13 mouse cellular contexts compared by ENCODE assay signal in the genomic region with DNA sequence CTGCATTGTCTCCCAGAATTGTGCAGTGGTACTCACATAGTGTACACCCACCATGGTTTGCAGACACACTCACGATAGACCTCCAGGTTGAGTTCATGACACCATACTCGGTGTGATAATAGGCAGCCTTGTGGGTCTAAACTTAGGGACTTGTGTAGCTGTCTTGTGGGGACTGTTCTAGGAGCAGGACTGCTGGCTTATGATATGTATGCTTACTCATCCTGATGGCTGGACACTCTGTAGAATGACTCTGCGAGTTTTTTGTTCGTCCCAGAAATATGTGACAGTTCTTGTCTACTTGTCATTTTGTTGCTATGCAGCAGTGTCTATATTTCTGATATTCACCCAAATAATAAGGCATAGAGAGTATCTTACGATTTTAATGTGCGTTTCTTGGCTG. TPM values are rescaled to one million over a fixed set of nuclear protein-coding genes. Genes with fewer than 3 reads are reported as not detected.
"Had no signal": no experiment of that assay in that cellular context is flagged by ENCODE, and none has a peak within 500 bp of the region (broad histone marks: within the 10 kb centered on the region; RNA-seq: fewer than 3 reads in every experiment).

No protein-coding gene starts in this region.

- DNase-seq: kidney, adult 18-20 months; kidney, postnatal 25 days; lung, postnatal 14 days; right cerebral cortex, postnatal 14 days; thymus, adult 18-20 months; thymus, postnatal 14 days had no signal

- H3K4me2 ChIP-seq: intestine, embryonic 15.5 days; lung, embryonic 15.5 days; midbrain, embryonic 13.5 days had no signal

- H3K4me3 ChIP-seq: intestine, embryonic 15.5 days; left cerebral cortex, adult 2 months; limb, embryonic 10.5 days; lung, embryonic 15.5 days; midbrain, embryonic 13.5 days had no signal

- H3K9ac ChIP-seq: intestine, embryonic 15.5 days; lung, embryonic 15.5 days; midbrain, embryonic 13.5 days had no signal

- H3K9me3 ChIP-seq: intestine, embryonic 15.5 days; limb, embryonic 10.5 days; lung, embryonic 15.5 days; midbrain, embryonic 13.5 days had no signal

- H3K4me1 ChIP-seq: intestine, embryonic 15.5 days; limb, embryonic 10.5 days; lung, embryonic 15.5 days; midbrain, embryonic 13.5 days had no signal

- H3K27me3 ChIP-seq: intestine, embryonic 15.5 days; lung, embryonic 15.5 days; midbrain, embryonic 13.5 days had no signal

- ATAC-seq: intestine, embryonic 15.5 days; midbrain, embryonic 13.5 days had no signal

- H3K36me3 ChIP-seq: intestine, embryonic 15.5 days; limb, embryonic 10.5 days; lung, embryonic 15.5 days; midbrain, embryonic 13.5 days had no signal

- H3K27ac ChIP-seq: intestine, embryonic 15.5 days; left cerebral cortex, adult 2 months; limb, embryonic 10.5 days; lung, embryonic 15.5 days; macrophage; midbrain, embryonic 13.5 days; stomach, postnatal 0 days had no signal

RNA-seq across cellular contexts. Expression of a gene that starts 24.9 kb away (rescaled TPM):
- polyA plus RNA-seq: macrophage had no signal
